Mouse (Mus musculus) CH12.LX (cell line): Measurements from ENCODE around the gene Bend6. TPM values are rescaled to one million over a fixed set of nuclear protein-coding genes. Genes with fewer than 3 reads are reported as not detected.

Experiments
- DNase-seq: peaks from one replicate; pipeline ENCODE4 v3.0.0-alpha.2; 2013; ENCODE audit errors: extremely low read depth
- H3K27ac ChIP-seq: 2 replicates; pipeline ENCODE4 v1.5.1; 2012; ENCODE audit warnings: low read depth, mild to moderate bottlenecking, control low read depth, moderate library complexity; ENCODE audit not compliant: insufficient read depth
- H3K27me3 ChIP-seq: replicated peaks from 2 replicates; pipeline ENCODE3; 2012; ENCODE audit warnings: inconsistent platforms
- H3K36me3 ChIP-seq, 2 experiments: replicated peaks in 1 of 2; 2 replicates each; pipeline versions ENCODE3 to v1.6.1; 2012; ENCODE audit warnings: inconsistent platforms in 1 of 2, low read length in 1 of 2, mild to moderate bottlenecking in 1 of 2, mixed read lengths in 1 of 2, moderate library complexity in 1 of 2; ENCODE audit not compliant: control insufficient read depth in 1 of 2, insufficient read depth in 1 of 2
- H3K4me1 ChIP-seq, 2 experiments: 2 replicates each; pipeline ENCODE4 v1.6.1; 2012; ENCODE audit warnings: inconsistent platforms in 1 of 2, moderate library complexity in 1 of 2; ENCODE audit not compliant: insufficient read depth in 2 of 2, control insufficient read depth in 1 of 2
- H3K4me2 ChIP-seq: 2 replicates; pipeline ENCODE4 v1.6.1; 2012; ENCODE audit warnings: low read depth, mild to moderate bottlenecking, control low read depth; ENCODE audit not compliant: poor library complexity, insufficient read depth, severe bottlenecking
- H3K4me3 ChIP-seq, 3 experiments: fragments of 150-350 bp in 1 of 3; sonication (generic) in 1 of 3; replicated peaks in 1 of 3; 2 replicates each; pipeline versions ENCODE3 to v1.5.1; 2011 to 2012; ENCODE audit warnings: low read depth in 2 of 3, low read length in 2 of 3, mild to moderate bottlenecking in 2 of 3, moderate library complexity in 2 of 3, control low read depth in 1 of 3, improper control_type of control experiment in 1 of 3, inconsistent platforms in 1 of 3, mixed read lengths in 1 of 3; ENCODE audit not compliant: poor library complexity in 1 of 3
- H3K79me2 ChIP-seq: replicated peaks from 2 replicates; pipeline ENCODE4 v1.6.1; 2012; ENCODE audit warnings: mild to moderate bottlenecking, moderate library complexity; ENCODE audit not compliant: control insufficient read depth, poor library complexity, insufficient read depth, severe bottlenecking; ENCODE audit errors: extremely low read depth
- H3K9ac ChIP-seq: 2 replicates; pipeline ENCODE4 v1.6.1; 2012; ENCODE audit warnings: low read depth, mild to moderate bottlenecking, control low read depth, moderate library complexity; ENCODE audit not compliant: insufficient read depth
- H3K9me3 ChIP-seq: replicated peaks from 2 replicates; pipeline ENCODE3; 2012; ENCODE audit warnings: low read length, inconsistent platforms, mixed read lengths
- CTCF ChIP-seq, 2 experiments: IDR thresholded peaks in 1 of 2; conservative IDR thresholded peaks in 1 of 2; 2 replicates each; pipeline ENCODE4 v1.5.1; 2011 to 2012; ENCODE audit warnings: low read depth in 2 of 2, low read length in 2 of 2, improper control_type of control experiment in 1 of 2, inconsistent platforms in 1 of 2, mild to moderate bottlenecking in 1 of 2, moderate library complexity in 1 of 2
- HCFC1 ChIP-seq: IDR thresholded peaks from 2 replicates; pipeline ENCODE4 v1.6.1; 2012; ENCODE audit warnings: low read depth, mild to moderate bottlenecking, inconsistent platforms, low read length, improper control_type of control experiment
- MAX ChIP-seq: IDR thresholded peaks from 2 replicates; pipeline ENCODE4 v1.6.1; 2011; ENCODE audit warnings: low read length, improper control_type of control experiment
- MEF2A ChIP-seq: IDR thresholded peaks from 2 replicates; pipeline ENCODE4 v1.6.1; 2014; ENCODE audit warnings: low read depth, mild to moderate bottlenecking, inconsistent platforms, low read length, improper control_type of control experiment, borderline replicate concordance
- MXI1 ChIP-seq: IDR thresholded peaks from 2 replicates; pipeline ENCODE4 v1.6.1; 2011; ENCODE audit warnings: mild to moderate bottlenecking, low read depth, low read length, improper control_type of control experiment
- MYC ChIP-seq: IDR thresholded peaks from 2 replicates; pipeline ENCODE4 v1.6.1; 2011; ENCODE audit warnings: low read depth, mild to moderate bottlenecking, improper control_type of control experiment, low read length
- POLR2A ChIP-seq: IDR thresholded peaks from 2 replicates; pipeline ENCODE4 v1.6.1; 2011; ENCODE audit warnings: low read depth, mild to moderate bottlenecking, improper control_type of control experiment, low read length
- POLR2AphosphoS2 ChIP-seq: IDR thresholded peaks from 2 replicates; pipeline ENCODE4 v1.6.1; 2011; ENCODE audit warnings: low read depth, low read length, improper control_type of control experiment
- TCF12 ChIP-seq: IDR thresholded peaks from 2 replicates; pipeline ENCODE4 v1.6.1; 2014; ENCODE audit warnings: low read depth, mild to moderate bottlenecking, inconsistent platforms, low read length, improper control_type of control experiment
- UBTF ChIP-seq: IDR thresholded peaks from 2 replicates; pipeline ENCODE4 v1.6.1; 2012; ENCODE audit warnings: low read depth, mild to moderate bottlenecking, inconsistent platforms, low read length, improper control_type of control experiment, moderate library complexity
- ZNF384 ChIP-seq: IDR thresholded peaks from 2 replicates; pipeline ENCODE4 v1.6.1; 2012; ENCODE audit warnings: low read depth, low read length, improper control_type of control experiment, inconsistent platforms
- dilution Hi-C: fragments of 300-500 bp; cut with MboI; formaldehyde crosslinking; loops from 2 replicates; pipeline ENCODE4 v1.14.3; 2020; ENCODE audit warnings: low sequenced_read_pairs; ENCODE audit not compliant: extremely low pct_unique_long_range_greater_than_20kb, extremely low pct_ligation_motif_present
- in situ Hi-C: fragments of 300-500 bp; cut with MboI; formaldehyde crosslinking; loops from 3 replicates; pipeline ENCODE4 v1.14.3; 2019; ENCODE audit warnings: low sequenced_read_pairs, low pct_ligation_motif_present, low pct_unique_long_range_greater_than_20kb, mixed read lengths
- polyA plus RNA-seq: library from polyadenylated mRNA; unstranded; fragments of >175 nt; gene quantifications from 2 replicates; pipeline ENCODE4 v1.2.1, GENCODE M21; 2012; ENCODE audit warnings: low read depth; ENCODE audit not compliant: insufficient read length
- total RNA-seq, 2 experiments: library from RNA; depleted of rRNA; stranded (reverse); fragments of 300-350 nt in 1 of 2; fragments of >200 nt in 1 of 2; gene quantifications; 2 replicates each; pipeline ENCODE4 v1.2.3; 2012 to 2014

Gene Bend6
- total and polyA plus RNA-seq, 3 experiments: 1.4 to 3.4 (median 3.2) TPM

DNA sequence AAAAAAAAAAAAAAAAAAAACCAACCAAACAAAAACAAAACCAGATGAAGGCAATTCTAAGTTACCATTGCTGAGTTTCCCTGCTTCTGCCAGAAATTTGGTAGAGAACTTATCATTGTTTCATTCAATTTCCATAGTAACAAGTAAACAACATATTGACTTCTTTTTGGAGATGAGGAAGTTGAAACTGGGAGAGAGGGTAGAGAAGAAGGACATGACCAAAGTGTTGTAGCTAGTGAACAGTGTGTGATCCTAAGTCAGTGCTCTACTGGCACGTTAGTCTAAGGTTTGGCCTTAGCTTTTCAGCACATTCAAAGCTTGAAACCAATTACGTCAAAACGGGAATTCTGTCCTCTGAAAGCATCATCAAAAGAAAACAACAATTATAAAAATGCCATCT lies 31.2 kb downstream of the Bend6 start:
- no peak overlapping the region for H3K9ac ChIP-seq
- TF ChIP-seq UBTF (no peak), ZNF384 (0 out of 2 replicates have a peak, but pooled peaks have one; percentile 28), TCF12 (no peak), MXI1 (no peak)
- H3K27ac ChIP-seq: no peak overlapping the region
- no peak overlapping the region for H3K4me2 ChIP-seq
- H3K9me3 ChIP-seq: peaks cover 2% of the 10 kb centered on the region
- H3K79me2 ChIP-seq: no peaks in the 10 kb centered on the region
- no peak for DNase-seq
- dilution Hi-C loops: no loop called here
- no peak overlapping the region for H3K4me3 ChIP-seq
- peaks cover 0 to 6% of the 10 kb centered on the region in 2 experiments for H3K36me3 ChIP-seq
- H3K27me3 ChIP-seq: no peaks in the 10 kb centered on the region
- peaks cover 0 to 3% of the 10 kb centered on the region in 2 experiments; a peak in 1 of 4 replicates for H3K4me1 ChIP-seq
- in situ Hi-C loops: no loop called here

DNA sequence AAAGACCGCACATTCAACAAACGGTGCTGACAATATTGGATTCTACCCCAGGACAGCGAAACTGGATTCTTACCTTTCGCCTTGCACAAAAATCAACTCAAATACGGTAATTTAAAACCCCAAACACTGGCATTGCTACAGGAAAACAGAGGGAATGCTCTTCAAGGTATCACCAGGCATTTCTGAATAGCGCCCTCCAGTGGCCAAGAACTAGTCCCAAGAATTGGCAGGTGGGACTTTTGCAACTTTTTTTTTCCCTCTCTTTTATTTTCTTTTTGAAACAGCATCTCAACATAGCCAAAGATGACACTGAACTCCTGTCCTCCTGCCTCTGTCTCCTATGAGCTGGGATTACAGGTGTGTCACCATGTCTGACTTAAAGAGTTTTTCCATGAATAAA lies 31.9 kb downstream of the Bend6 start:
- Histone ChIP-seq H3K4me3 (no peak overlapping the region), H3K27me3 (no peaks in the 10 kb centered on the region), H3K9ac (no peak overlapping the region), H3K9me3 (peaks cover 2% of the 10 kb centered on the region), H3K36me3 (peaks cover 0 to 6% of the 10 kb centered on the region in 2 experiments), H3K79me2 (no peaks in the 10 kb centered on the region), H3K4me2 (no peak overlapping the region), H3K4me1 (peaks cover 0 to 3% of the 10 kb centered on the region in 2 experiments; a peak in 1 of 4 replicates), H3K27ac (no peak overlapping the region)
- TF ChIP-seq ZNF384 (peak; percentile 60), MAX (no peak), POLR2AphosphoS2 (no peak), MEF2A (no peak), UBTF (no peak), POLR2A (no peak), CTCF (conservative IDR thresholded peaks at IDR 0.05 in 1 of 2, IDR thresholded peaks at IDR 0.05 in 1 of 2; ENCODE audit: low read depth in 2 of 2, low read length in 2 of 2) (peak; percentile 47 to 60), HCFC1 (no peak)
- peak; percentile 53 for DNase-seq
- dilution Hi-C loops: no loop called here
- in situ Hi-C loops: no loop called here

DNA sequence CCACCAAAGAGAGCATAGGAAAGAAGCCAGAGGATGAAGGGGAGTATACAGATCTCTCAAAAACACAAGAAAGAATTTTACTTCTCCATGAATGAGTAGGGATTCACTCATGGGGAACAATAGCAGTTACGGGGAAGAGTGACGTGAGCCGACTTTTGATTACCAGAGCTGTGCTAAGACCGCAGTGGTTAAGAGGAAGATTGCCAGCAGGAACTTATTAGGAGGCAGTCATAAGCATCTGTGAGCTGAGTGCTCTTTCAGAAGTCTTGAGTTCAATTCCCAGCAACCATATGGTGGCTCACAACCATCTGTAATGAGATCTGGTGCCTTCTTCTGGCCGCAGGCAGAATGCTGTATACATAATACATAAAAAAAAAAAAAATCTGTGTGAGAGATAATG lies 34.1 kb downstream of the Bend6 start:
- peaks cover 0 to 3% of the 10 kb centered on the region in 2 experiments; a peak in 1 of 4 replicates for H3K4me1 ChIP-seq
- DNase-seq: no peak
- H3K9me3 ChIP-seq: peaks cover 2% of the 10 kb centered on the region
- H3K4me3 ChIP-seq: no peak overlapping the region
- peaks cover 0 to 6% of the 10 kb centered on the region in 2 experiments for H3K36me3 ChIP-seq
- no peaks in the 10 kb centered on the region for H3K27me3 ChIP-seq
- dilution Hi-C loops (no loop called here), in situ Hi-C loops (no loop called here)
- no peak overlapping the region for H3K27ac ChIP-seq
- H3K4me2 ChIP-seq: no peak overlapping the region
- TF ChIP-seq MYC (no peak), ZNF384 (0 out of 2 replicates have a peak, but pooled peaks have one; percentile 11)
- no peaks in the 10 kb centered on the region for H3K79me2 ChIP-seq
- H3K9ac ChIP-seq: no peak overlapping the region
